Mouse (Mus musculus) kidney, adult 2 months (tissue): ENCODE results near the gene Brd1.

Source experiments
- CTCF ChIP-seq: fragments of 200-500 bp; conservative IDR thresholded peaks from 2 replicates; pipeline ENCODE4 v1.5.1; 2011; ENCODE audit warnings: low read depth, mild to moderate bottlenecking, control low read depth, low read length, moderate library complexity, mixed read lengths; ENCODE audit not compliant: insufficient read depth, insufficient read length
- POLR2A ChIP-seq: fragments of 200-500 bp; IDR thresholded peaks from one replicate; pipeline ENCODE4 v1.6.1; 2011; ENCODE audit warnings: low read depth, low read length, control low read depth

DNA sequence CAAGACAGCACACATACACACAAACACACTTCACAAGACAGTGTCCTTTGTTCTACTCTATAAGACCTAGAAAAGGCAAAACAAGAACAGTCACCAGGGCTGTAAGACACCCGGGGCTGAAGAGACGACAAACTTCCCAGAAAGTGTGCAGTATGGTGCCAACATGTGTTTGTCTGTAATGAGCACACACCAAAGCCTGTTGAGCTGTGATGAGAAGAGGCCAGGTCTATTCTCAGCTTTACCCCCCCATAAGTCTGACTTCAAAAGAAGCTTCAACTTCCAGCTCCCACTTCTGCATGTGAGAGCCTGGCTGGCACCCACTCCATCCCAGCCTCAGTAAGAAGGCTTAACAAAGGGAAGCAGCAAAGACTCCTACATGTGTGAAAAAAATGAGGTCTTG lies 65.3 kb downstream of the Brd1 start:
- TF ChIP-seq CTCF (no peak), POLR2A (no peak)
